8 mouse cellular contexts compared by ENCODE assay signal in the genomic region with DNA sequence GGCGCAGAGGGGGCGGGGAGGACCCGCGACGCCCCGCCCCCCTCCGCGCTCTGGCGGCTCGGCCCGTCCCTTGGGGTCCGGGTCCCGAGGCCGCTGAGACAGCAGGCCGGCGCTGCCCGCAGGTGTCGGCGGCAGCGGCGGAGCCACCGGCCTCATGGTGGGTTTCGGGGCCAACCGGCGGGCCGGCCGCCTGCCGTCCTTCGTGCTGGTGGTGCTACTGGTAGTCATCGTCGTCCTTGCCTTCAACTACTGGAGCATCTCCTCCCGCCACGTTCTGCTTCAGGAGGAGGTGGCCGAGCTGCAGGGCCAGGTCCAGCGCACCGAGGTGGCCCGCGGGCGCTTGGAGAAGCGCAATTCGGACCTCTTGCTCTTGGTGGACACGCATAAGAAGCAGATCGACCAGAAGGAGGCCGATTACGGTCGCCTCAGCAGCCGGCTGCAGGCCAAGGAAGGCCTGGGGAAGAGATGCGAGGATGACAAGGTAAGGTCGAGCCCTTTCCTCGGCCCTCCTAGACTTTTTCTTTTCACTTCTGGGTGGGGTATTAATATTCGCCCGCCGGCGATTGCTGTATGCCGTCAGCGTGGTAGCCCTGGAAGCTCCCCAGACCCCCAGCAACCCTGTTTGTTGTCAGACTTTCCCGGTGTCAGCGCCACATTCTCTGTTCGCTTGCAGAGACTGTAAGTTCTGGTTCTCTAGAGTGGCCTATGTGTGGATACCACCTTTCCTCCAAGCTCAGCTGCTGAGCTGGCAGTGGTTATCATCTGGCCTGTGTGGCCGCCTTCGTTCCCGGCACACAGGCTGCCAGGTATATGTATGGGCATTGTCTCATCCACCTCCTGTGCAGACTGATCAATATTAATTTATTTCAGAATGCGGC. TPM values are rescaled to one million over a fixed set of nuclear protein-coding genes. Genes with fewer than 3 reads are reported as not detected.
A peak's percentile ranks its signal among the peaks of the same experiment; 100 is the strongest.
DNase-seq lines count a peak whose midpoint lies in the region; ATAC-seq and TF ChIP-seq lines count a peak whose summit lies in the region.

No protein-coding gene starts in this region.

- H3K4me3 ChIP-seq in bone marrow macrophage, adult 2 months (ENCODE audit: insufficient read depth, low read length), result peak overlapping the region; percentile 50
- H3K4me3 ChIP-seq in embryonic facial prominence, embryonic 14.5 days (ENCODE audit: low read depth, low read length), result peak overlapping the region; percentile 93
- H3K4me3 ChIP-seq in limb, embryonic 11.5 days (ENCODE audit: low read depth, low read length), result peak overlapping the region; percentile 78
- H3K4me3 ChIP-seq in midbrain, postnatal 0 days (ENCODE audit: low read depth, low read length), result peak overlapping the region; percentile 86

- H3K9me3 ChIP-seq in embryonic facial prominence, embryonic 14.5 days (ENCODE audit: control insufficient read depth, low read length), result no peaks in the 10 kb centered on the region
- no peaks in the 10 kb centered on the region for H3K9me3 ChIP-seq in limb, embryonic 11.5 days (ENCODE audit: control insufficient read depth, low read length)
- no peaks in the 10 kb centered on the region for H3K9me3 ChIP-seq in midbrain, postnatal 0 days (ENCODE audit: low read length)

- no peak for TF ChIP-seq POLR2A in bone marrow macrophage, adult 2 months (IDR thresholded peaks at IDR 0.05; ENCODE audit: borderline replicate concordance, low read depth, low read length)

- TF ChIP-seq CTCF in bone marrow macrophage, adult 2 months (IDR thresholded peaks at IDR 0.05; ENCODE audit: low read depth, low read length), result no peak
- no peak for TF ChIP-seq CTCF in midbrain, postnatal 0 days (IDR thresholded peaks at IDR 0.05)

- H3K27ac ChIP-seq in bone marrow macrophage, adult 2 months (ENCODE audit: insufficient read depth, low read depth, low read length), result no peak overlapping the region
- peak overlapping the region; percentile 84 for H3K27ac ChIP-seq in embryonic facial prominence, embryonic 14.5 days (replicated peaks; ENCODE audit: low read depth, low read length)
- no peak overlapping the region for H3K27ac ChIP-seq in limb, embryonic 11.5 days (replicated peaks; ENCODE audit: low read depth, low read length)
- peak overlapping the region; percentile 95 for H3K27ac ChIP-seq in midbrain, postnatal 0 days (ENCODE audit: low read depth, low read length)

- peak; percentile 4 for DNase-seq in ovary, postnatal 10 days (ENCODE audit: low spot score)
- DNase-seq in ovary, adult 18-20 months (ENCODE audit: low spot score), result no peak
- peak; percentile 11 for DNase-seq in embryonic facial prominence, embryonic 14.5 days (ENCODE audit: low spot score)
- no peak for DNase-seq in limb, embryonic 11.5 days (ENCODE audit: low spot score)
- DNase-seq in midbrain, postnatal 0 days (ENCODE audit: low spot score), result peak; percentile 47
- no peak for DNase-seq in urinary bladder, postnatal 10 days (ENCODE audit: low spot score)

- ATAC-seq in embryonic facial prominence, embryonic 14.5 days (ENCODE audit: low read depth), result no peak; the same call in 1 of the 2 replicates
- 0 out of 4 replicates have a peak, but pooled peaks have one; percentile 2 to 23 for ATAC-seq in hematopoietic stem cell, adult 5-6 weeks (replicated peaks in 1 of 2; ENCODE audit: insufficient read depth in 1 of 2, low FRiP score in 2 of 2, low TSS enrichment in 1 of 2, low read depth in 1 of 2, poor library complexity in 2 of 2, severe bottlenecking in 2 of 2)
- ATAC-seq in limb, embryonic 11.5 days (ENCODE audit: insufficient number of reproducible peaks, low FRiP score, low TSS enrichment, low read depth), result peak; percentile 63
- ATAC-seq in midbrain, postnatal 0 days (ENCODE audit: low FRiP score), result peak; percentile 50

- H3K36me3 ChIP-seq in embryonic facial prominence, embryonic 14.5 days (ENCODE audit: control insufficient read depth, insufficient read depth, low read length), result no peaks in the 10 kb centered on the region
- no peaks in the 10 kb centered on the region for H3K36me3 ChIP-seq in limb, embryonic 11.5 days (ENCODE audit: control insufficient read depth, insufficient read depth, low read length)
- no peaks in the 10 kb centered on the region for H3K36me3 ChIP-seq in midbrain, postnatal 0 days (ENCODE audit: insufficient read depth, low read length)

- H3K9ac ChIP-seq in embryonic facial prominence, embryonic 14.5 days (ENCODE audit: low read depth, low read length), result peak overlapping the region; percentile 91
- H3K9ac ChIP-seq in limb, embryonic 11.5 days (ENCODE audit: low read length), result peak overlapping the region; percentile 85
- H3K9ac ChIP-seq in midbrain, postnatal 0 days (replicated peaks; ENCODE audit: low read length, poor library complexity, severe bottlenecking), result peak overlapping the region; percentile 93

- peak overlapping the region; percentile 93 for H3K4me2 ChIP-seq in embryonic facial prominence, embryonic 14.5 days (ENCODE audit: low read depth, low read length)
- peak overlapping the region; percentile 79 for H3K4me2 ChIP-seq in limb, embryonic 11.5 days (ENCODE audit: low read depth, severe bottlenecking)
- H3K4me2 ChIP-seq in midbrain, postnatal 0 days (ENCODE audit: low read depth, low read length, poor library complexity, severe bottlenecking), result peak overlapping the region; percentile 76

- WGBS in embryonic facial prominence, embryonic 14.5 days, result 2% methylated on average over 33 of the region's 63 CpGs
- under 1% methylated on average over 63 of the region's 63 CpGs for WGBS in limb, embryonic 11.5 days
- WGBS in midbrain, postnatal 0 days, result under 1% methylated on average over 60 of the region's 63 CpGs

- peaks cover 3% of the 10 kb centered on the region for H3K4me1 ChIP-seq in bone marrow macrophage, adult 2 months (ENCODE audit: control insufficient read depth, insufficient read depth, low read length)
- peaks cover 5% of the 10 kb centered on the region for H3K4me1 ChIP-seq in embryonic facial prominence, embryonic 14.5 days (ENCODE audit: control insufficient read depth, insufficient read depth, low read length)
- H3K4me1 ChIP-seq in limb, embryonic 11.5 days (ENCODE audit: control insufficient read depth, insufficient read depth, low read length), result no peaks in the 10 kb centered on the region
- H3K4me1 ChIP-seq in midbrain, postnatal 0 days (ENCODE audit: insufficient read depth, low read length), result no peaks in the 10 kb centered on the region

- H3K27me3 ChIP-seq in embryonic facial prominence, embryonic 14.5 days (replicated peaks; ENCODE audit: control insufficient read depth, insufficient read depth, low read length), result no peaks in the 10 kb centered on the region
- no peaks in the 10 kb centered on the region for H3K27me3 ChIP-seq in limb, embryonic 11.5 days (ENCODE audit: control insufficient read depth, insufficient read depth, low read length)
- peaks cover 10% of the 10 kb centered on the region; the same call in 1 of the 2 replicates for H3K27me3 ChIP-seq in midbrain, postnatal 0 days (ENCODE audit: insufficient read depth, low read length)

RNA-seq across cellular contexts. Expression of a gene that starts 0.5 kb away (rescaled TPM):
- not detected in 2 replicates for polyA plus RNA-seq in bone marrow macrophage, adult 2 months (2012; ENCODE audit: insufficient read depth, insufficient read length, missing spikeins)
- polyA plus RNA-seq in embryonic facial prominence, embryonic 14.5 days (2014; fragmentation: Nextera tagmentation; extraction: Ambion mirVana), result 22.5 and 23.6 TPM in 2 replicates
- total RNA-seq in hematopoietic stem cell, adult 5-6 weeks (2017), result 36.6 and 41.3 TPM in 2 replicates
- polyA plus RNA-seq in limb, embryonic 11.5 days (2014; fragmentation: Nextera tagmentation; extraction: Ambion mirVana), result 21.7 and 22.3 TPM in 2 replicates
- 118 and 127 TPM in 2 replicates for total RNA-seq in midbrain, postnatal 0 days (2014; rRNA removed)
- polyA plus RNA-seq in midbrain, postnatal 0 days (2015; fragmentation: Nextera tagmentation; extraction: Ambion mirVana), result 37.3 and 56.4 TPM in 2 replicates

Comparison
In these comparisons a context has a peak if more than half of its experiments do, and no peak if none do; other contexts are left out.
1. DNase-seq: peak in ovary, postnatal 10 days (single experiment), embryonic facial prominence, embryonic 14.5 days (single experiment) and midbrain, postnatal 0 days (single experiment); none in ovary, adult 18-20 months (single experiment), limb, embryonic 11.5 days (single experiment) and urinary bladder, postnatal 10 days (single experiment).
2. H3K27ac ChIP-seq: peak in embryonic facial prominence, embryonic 14.5 days (single experiment) and midbrain, postnatal 0 days (single experiment); none in bone marrow macrophage, adult 2 months (single experiment) and limb, embryonic 11.5 days (single experiment).
3. RNA of a gene that starts 0.5 kb away (polyA plus RNA-seq): 37.3 to 56.4 TPM in midbrain, postnatal 0 days, 22.5 to 23.6 TPM in embryonic facial prominence, embryonic 14.5 days and 21.7 to 22.3 TPM in limb, embryonic 11.5 days; not detected in bone marrow macrophage, adult 2 months; every median in the first group is over 10 times any median in the second.
4. Peak in every context shown above with its lines, with median percentiles within 50 percentile points of each other: H3K4me3 ChIP-seq, H3K4me2 ChIP-seq and H3K9ac ChIP-seq.